Mouse (Mus musculus): ENCODE results near the gene Ugt3a2. TPM values are rescaled to one million over a fixed set of nuclear protein-coding genes. Genes with fewer than 3 reads are reported as not detected.

Gene Ugt3a2
- polyA plus RNA-seq, 1 experiment from 2014 or later: not detected

Other genes with a start within 250 kb of the Ugt3a2 start
- 1.8 and 2.6 TPM in 2 replicates for gene Lmbrd2, start 195.0 kb upstream of the Ugt3a2 start, polyA plus RNA-seq (2016; fragmentation: Nextera tagmentation; extraction: Ambion mirVana)
- 85.2 and 108 TPM in 2 replicates for gene Skp2, start 180.1 kb upstream of the Ugt3a2 start, polyA plus RNA-seq (2016; fragmentation: Nextera tagmentation; extraction: Ambion mirVana)
- gene Ugt3a1, start 58.7 kb upstream of the Ugt3a2 start, polyA plus RNA-seq (2016; fragmentation: Nextera tagmentation; extraction: Ambion mirVana): not detected in 2 replicates
- gene Capsl, start 100.5 kb downstream of the Ugt3a2 start, polyA plus RNA-seq (2016; fragmentation: Nextera tagmentation; extraction: Ambion mirVana): 1.7 and 4.3 TPM in 2 replicates
- 0.19 TPM in 1 of 2 replicates, not detected in the other for gene Il7r, start 194.6 kb downstream of the Ugt3a2 start, polyA plus RNA-seq (2016; fragmentation: Nextera tagmentation; extraction: Ambion mirVana)

Measured in hindbrain, embryonic 10.5 days (tissue).